20 mouse cellular contexts compared by ENCODE assay signal in genomic region chr4:140396548-140396947, GRCm38 (mm10).
DNase-seq lines count a peak whose midpoint lies in the region; ATAC-seq and TF ChIP-seq lines count a peak whose summit lies in the region.
"Had no signal": no experiment of that assay in that cellular context is flagged by ENCODE, and none has a peak within 500 bp of the region (broad histone marks: within the 10 kb centered on the region; RNA-seq: fewer than 3 reads in every experiment).

No protein-coding gene starts in this region.

- peak; percentile 11 for DNase-seq in adrenal gland, postnatal 10 days
- DNase-seq in adrenal gland, adult 8-10 months = no peak
- peak; percentile 53 for DNase-seq in hindbrain, postnatal 0 days (ENCODE audit: low spot score)
- no peak for DNase-seq in hindbrain, embryonic 11.5 days (ENCODE audit: low spot score)
- peak; percentile 58 for DNase-seq in lung, embryonic 14.5 days
- no peak for DNase-seq in lung, postnatal 4 days
- peak; percentile 35 for DNase-seq in right cerebral cortex, postnatal 4 days
- DNase-seq in right cerebral cortex, adult 18-20 months = no peak
- DNase-seq: adrenal gland, postnatal 14 days; B cell, adult 2 months; cerebellum, adult 2 months; gastrocnemius, adult 2 months; gastrocnemius, postnatal 25 days had no signal

- 50% methylated on average over 8 of the region's 8 CpGs for WGBS in hindbrain, postnatal 0 days
- WGBS in hindbrain, embryonic 11.5 days = 89% methylated on average over 8 of the region's 8 CpGs
- WGBS in lung, embryonic 14.5 days = 40% methylated on average over 8 of the region's 8 CpGs

- H3K4me3 ChIP-seq in hindbrain, postnatal 0 days (ENCODE audit: low read length) = no peak overlapping the region
- H3K4me3 ChIP-seq in hindbrain, embryonic 11.5 days (ENCODE audit: low read depth, low read length) = no peak overlapping the region
- H3K4me3 ChIP-seq in lung, embryonic 14.5 days (ENCODE audit: low read depth, low read length) = no peak overlapping the region
- H3K4me3 ChIP-seq: embryonic facial prominence, embryonic 13.5 days; forebrain, embryonic 12.5 days; gastrocnemius, adult 2 months; heart, embryonic 12.5 days; hindbrain, embryonic 10.5 days; hindbrain, embryonic 15.5 days had no signal

- TF ChIP-seq CTCF in hindbrain, postnatal 0 days (IDR thresholded peaks at IDR 0.05; ENCODE audit: low read depth) = no peak
- TF ChIP-seq CTCF in lung, embryonic 14.5 days (IDR thresholded peaks at IDR 0.05; ENCODE audit: low read depth) = no peak

- H3K36me3 ChIP-seq in hindbrain, postnatal 0 days (ENCODE audit: insufficient read depth, low read length) = no peaks in the 10 kb centered on the region
- H3K36me3 ChIP-seq in hindbrain, embryonic 11.5 days (ENCODE audit: control insufficient read depth, insufficient read depth, low read length) = no peaks in the 10 kb centered on the region
- H3K36me3 ChIP-seq in lung, embryonic 14.5 days (ENCODE audit: insufficient read depth) = no peaks in the 10 kb centered on the region
- H3K36me3 ChIP-seq: embryonic facial prominence, embryonic 13.5 days; forebrain, embryonic 12.5 days; G1E; heart, embryonic 12.5 days; hindbrain, embryonic 10.5 days; hindbrain, embryonic 15.5 days had no signal

- no peaks in the 10 kb centered on the region for H3K9me3 ChIP-seq in hindbrain, postnatal 0 days (ENCODE audit: low read length)
- H3K9me3 ChIP-seq in hindbrain, embryonic 11.5 days (ENCODE audit: control insufficient read depth, low read length) = no peaks in the 10 kb centered on the region
- no peaks in the 10 kb centered on the region for H3K9me3 ChIP-seq in lung, embryonic 14.5 days (ENCODE audit: low read depth, low read length)
- H3K9me3 ChIP-seq: embryonic facial prominence, embryonic 13.5 days; forebrain, embryonic 12.5 days; heart, embryonic 12.5 days; hindbrain, embryonic 10.5 days; hindbrain, embryonic 15.5 days had no signal

- no peaks in the 10 kb centered on the region for H3K27me3 ChIP-seq in hindbrain, postnatal 0 days (ENCODE audit: insufficient read depth, low read length)
- no peaks in the 10 kb centered on the region for H3K27me3 ChIP-seq in hindbrain, embryonic 11.5 days (ENCODE audit: control insufficient read depth, insufficient read depth, low read length)
- no peaks in the 10 kb centered on the region for H3K27me3 ChIP-seq in lung, embryonic 14.5 days (ENCODE audit: insufficient read depth, low read length)
- H3K27me3 ChIP-seq: embryonic facial prominence, embryonic 13.5 days; hindbrain, embryonic 15.5 days had no signal

- H3K9ac ChIP-seq in hindbrain, postnatal 0 days (replicated peaks; ENCODE audit: low read length) = no peak overlapping the region
- no peak overlapping the region for H3K9ac ChIP-seq in hindbrain, embryonic 11.5 days (ENCODE audit: low read depth, low read length)
- H3K9ac ChIP-seq in lung, embryonic 14.5 days = no peak overlapping the region
- H3K9ac ChIP-seq: embryonic facial prominence, embryonic 13.5 days; forebrain, embryonic 12.5 days; heart, embryonic 12.5 days; hindbrain, embryonic 15.5 days had no signal

- no peak for ATAC-seq in hindbrain, postnatal 0 days
- no peak for ATAC-seq in hindbrain, embryonic 11.5 days (ENCODE audit: low FRiP score)
- ATAC-seq in lung, embryonic 14.5 days (ENCODE audit: insufficient read depth) = no peak
- ATAC-seq: CD4-positive, CD25-positive, alpha-beta regulatory T cell, adult 4 months had no signal

- H3K4me2 ChIP-seq in hindbrain, postnatal 0 days (ENCODE audit: low read depth, low read length) = no peak overlapping the region
- no peak overlapping the region for H3K4me2 ChIP-seq in hindbrain, embryonic 11.5 days (replicated peaks; ENCODE audit: low read depth, low read length)
- no peak overlapping the region for H3K4me2 ChIP-seq in lung, embryonic 14.5 days
- H3K4me2 ChIP-seq: embryonic facial prominence, embryonic 13.5 days; forebrain, embryonic 12.5 days; heart, embryonic 12.5 days; hindbrain, embryonic 15.5 days had no signal

- no peak overlapping the region for H3K27ac ChIP-seq in hindbrain, postnatal 0 days
- H3K27ac ChIP-seq in hindbrain, embryonic 11.5 days (ENCODE audit: low read depth, low read length) = no peak overlapping the region
- H3K27ac ChIP-seq in lung, embryonic 14.5 days (ENCODE audit: low read depth) = no peak overlapping the region
- H3K27ac ChIP-seq: embryonic facial prominence, embryonic 13.5 days; forebrain, embryonic 12.5 days; gastrocnemius, adult 2 months; hindbrain, embryonic 10.5 days; hindbrain, embryonic 15.5 days had no signal

- no peaks in the 10 kb centered on the region for H3K4me1 ChIP-seq in hindbrain, postnatal 0 days (ENCODE audit: insufficient read depth, low read length)
- H3K4me1 ChIP-seq in hindbrain, embryonic 11.5 days (replicated peaks; ENCODE audit: control insufficient read depth, insufficient read depth, low read length) = no peaks in the 10 kb centered on the region
- no peaks in the 10 kb centered on the region for H3K4me1 ChIP-seq in lung, embryonic 14.5 days (ENCODE audit: insufficient read depth)
- H3K4me1 ChIP-seq: embryonic facial prominence, embryonic 13.5 days had no signal

Comparison
In these comparisons a context has a peak if more than half of its experiments do, and no peak if none do; other contexts are left out.
1. DNase-seq: peak in adrenal gland, postnatal 10 days (single experiment), hindbrain, postnatal 0 days (single experiment), lung, embryonic 14.5 days (single experiment) and right cerebral cortex, postnatal 4 days (single experiment); none in adrenal gland, adult 8-10 months (single experiment), hindbrain, embryonic 11.5 days (single experiment), lung, postnatal 4 days (0 of 2) and right cerebral cortex, adult 18-20 months (single experiment).